Mouse (Mus musculus) right cerebral cortex, adult 2 months (tissue): ENCODE results near the gene Plekhg5.

Experiments
- DNase-seq, 2 experiments: peaks; one replicate each; pipeline ENCODE4 v3.0.0; 2021 to 2022; ENCODE audit warnings: low spot score in 2 of 2

Gene Plekhg5

GRCm38 (mm10) chr4:152070494-152071396, 1.6 kb upstream of the Plekhg5 start:
- no peak for DNase-seq

GRCm38 (mm10) chr4:152072655-152073054, 357 bp downstream of the Plekhg5 start:
- no peak for DNase-seq

- DNase-seq = no peak
These were observed 1.4 kb downstream of the Plekhg5 start for GRCm38 (mm10) chr4:152073715-152074114.

GRCm38 (mm10) chr4:152074548-152074947, 2.2 kb downstream of the Plekhg5 start:
- DNase-seq = no peak

- DNase-seq = no peak
These were observed 4.9 kb downstream of the Plekhg5 start for GRCm38 (mm10) chr4:152077191-152077590.

GRCm38 (mm10) chr4:152078105-152078530, 5.8 kb downstream of the Plekhg5 start:
- peak in 1 of 2 experiments; percentile 39 for DNase-seq

- DNase-seq = no peak
These were observed 7.0 kb downstream of the Plekhg5 start for GRCm38 (mm10) chr4:152079261-152079660.

- no peak for DNase-seq
These were observed 7.6 kb downstream of the Plekhg5 start for GRCm38 (mm10) chr4:152079931-152080330.

- no peak for DNase-seq
These were observed 11.4 kb downstream of the Plekhg5 start for GRCm38 (mm10) chr4:152083611-152084220.

- DNase-seq = no peak
These were observed 12.3 kb downstream of the Plekhg5 start for GRCm38 (mm10) chr4:152084616-152085015.

- DNase-seq = peak; percentile 55 to 60
These were observed 14.4 kb downstream of the Plekhg5 start for GRCm38 (mm10) chr4:152086505-152087210.

GRCm38 (mm10) chr4:152087211-152088081, 15.1 kb downstream of the Plekhg5 start:
- DNase-seq = peak in 1 of 2 experiments; percentile 35

- peak; percentile 71 to 79 for DNase-seq
These were observed 15.8 kb downstream of the Plekhg5 start for GRCm38 (mm10) chr4:152088133-152088532.

- peak; percentile 88 to 90 for DNase-seq
These were observed 16.3 kb downstream of the Plekhg5 start for GRCm38 (mm10) chr4:152088556-152089120.

GRCm38 (mm10) chr4:152090191-152090590, 17.9 kb downstream of the Plekhg5 start:
- no peak for DNase-seq

- peak in 1 of 2 experiments; percentile 22 for DNase-seq
These were observed 20.5 kb downstream of the Plekhg5 start for GRCm38 (mm10) chr4:152092751-152093293.

- no peak for DNase-seq
These were observed 21.9 kb downstream of the Plekhg5 start for GRCm38 (mm10) chr4:152094233-152094632.

GRCm38 (mm10) chr4:152095937-152096910, 23.9 kb downstream of the Plekhg5 start:
- DNase-seq = peak in 1 of 2 experiments; percentile 63

- no peak for DNase-seq
These were observed 24.6 kb downstream of the Plekhg5 start for GRCm38 (mm10) chr4:152096927-152097326.
